Mouse (Mus musculus): ENCODE results near the gene Zfp597.
"Not testable (repeated sequence)": the region's sequence is repeated elsewhere in the genome, so short reads cannot be mapped to it uniquely, and the experiment has no call there.

The Zfp597 gene

DNA sequence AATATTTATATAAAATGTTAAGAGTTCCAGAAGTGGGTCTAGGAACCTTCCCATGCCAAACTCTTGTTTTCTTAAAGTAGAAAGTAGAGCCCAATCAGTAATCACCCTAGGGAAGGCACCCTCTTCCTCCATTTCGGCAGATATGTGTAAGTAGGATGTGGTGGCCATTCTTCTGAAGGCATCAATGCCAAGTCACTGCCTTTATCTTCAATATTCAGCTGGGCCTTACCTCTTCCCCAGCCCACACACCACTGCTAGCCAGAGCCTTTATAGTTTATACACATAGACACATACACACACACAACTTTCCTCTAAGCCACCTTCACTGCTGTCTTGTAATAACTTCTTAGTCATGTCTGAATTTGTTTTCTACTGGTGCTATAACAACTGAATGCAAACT is 28.6 kb downstream of the Zfp597 start:
- no peak for DNase-seq (ENCODE audit: low spot score in 2 of 2)

- DNase-seq (ENCODE audit: low spot score in 2 of 2): no peak
Observed at GRCm38 (mm10) chr16:3854437-3855182, 29.8 kb downstream of the Zfp597 start.

GRCm38 (mm10) chr16:3852586-3852985 is 31.8 kb downstream of the Zfp597 start:
- no peak for DNase-seq (ENCODE audit: low spot score in 2 of 2)

DNA sequence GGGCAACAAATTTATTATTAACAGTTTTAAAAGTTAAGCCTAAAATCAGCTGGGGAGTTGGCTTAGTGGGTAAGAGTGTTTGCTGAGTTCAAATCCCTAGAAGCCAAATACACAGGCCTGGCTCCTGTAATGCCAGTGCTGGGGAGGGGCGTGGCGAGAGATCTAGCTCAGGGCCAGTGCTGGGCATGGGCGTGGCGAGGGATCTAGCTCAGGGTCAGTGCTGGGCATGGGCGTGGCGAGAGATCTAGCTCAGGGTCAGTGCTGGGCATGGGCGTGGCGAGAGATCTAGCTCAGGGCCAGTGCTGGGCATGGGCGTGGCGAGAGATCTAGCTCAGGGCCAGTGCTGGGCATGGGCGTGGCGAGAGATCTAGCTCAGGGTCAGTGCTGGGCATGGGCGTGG is 33.1 kb downstream of the Zfp597 start:
- not testable (repeated sequence) for DNase-seq (ENCODE audit: low spot score in 2 of 2)

DNA sequence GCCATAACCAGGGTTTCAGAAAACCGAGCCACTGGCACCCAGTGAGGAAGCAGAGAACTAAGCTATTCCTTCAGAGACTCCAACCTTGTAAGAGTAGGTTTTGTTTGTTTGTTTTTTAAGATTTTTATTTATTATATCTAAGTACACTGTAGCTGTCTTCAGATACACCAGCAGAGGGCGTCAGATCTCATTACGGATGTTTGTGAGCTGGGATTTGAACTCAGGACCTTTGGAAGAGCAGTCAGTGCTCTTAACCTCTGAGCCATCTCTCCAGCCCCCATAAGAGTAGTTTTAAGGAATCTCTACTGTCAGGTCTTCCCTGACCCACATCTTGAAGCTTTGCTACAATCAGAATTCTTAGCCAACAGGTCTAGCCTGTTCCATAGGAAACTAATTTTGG is 35.9 kb downstream of the Zfp597 start:
- no peak for DNase-seq (ENCODE audit: low spot score in 2 of 2)

DNA sequence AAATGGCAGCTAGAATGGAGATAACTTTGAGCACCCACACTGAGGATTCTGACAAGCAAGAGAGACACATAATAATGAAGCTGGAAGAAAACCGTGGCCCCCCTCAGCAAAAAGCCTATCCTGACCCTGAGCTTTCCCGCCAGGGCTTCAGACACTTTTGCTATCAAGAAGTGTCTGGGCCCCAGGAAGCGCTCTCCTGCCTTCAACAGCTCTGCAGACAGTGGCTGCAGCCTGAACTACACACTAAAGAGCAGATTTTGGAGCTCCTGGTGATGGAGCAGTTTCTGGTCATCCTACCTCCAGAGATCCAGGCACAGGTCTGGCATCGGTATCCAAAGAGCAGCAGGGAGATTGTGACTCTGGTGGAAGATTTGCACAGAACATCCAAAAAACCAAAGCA is 36.5 kb downstream of the Zfp597 start:
- no peak for DNase-seq (ENCODE audit: low spot score in 2 of 2)

- peak; percentile 88 to 89 for DNase-seq (ENCODE audit: low spot score in 2 of 2)
Observed at GRCm38 (mm10) chr16:3846711-3847518, 37.4 kb downstream of the Zfp597 start, which contains the start of gene Zfp174. Gene Zfp174, plus strand, starts transcription at chr16:3847268.

GRCm38 (mm10) chr16:3843796-3844195 is 40.6 kb downstream of the Zfp597 start:
- no peak for DNase-seq (ENCODE audit: low spot score in 2 of 2)

DNA sequence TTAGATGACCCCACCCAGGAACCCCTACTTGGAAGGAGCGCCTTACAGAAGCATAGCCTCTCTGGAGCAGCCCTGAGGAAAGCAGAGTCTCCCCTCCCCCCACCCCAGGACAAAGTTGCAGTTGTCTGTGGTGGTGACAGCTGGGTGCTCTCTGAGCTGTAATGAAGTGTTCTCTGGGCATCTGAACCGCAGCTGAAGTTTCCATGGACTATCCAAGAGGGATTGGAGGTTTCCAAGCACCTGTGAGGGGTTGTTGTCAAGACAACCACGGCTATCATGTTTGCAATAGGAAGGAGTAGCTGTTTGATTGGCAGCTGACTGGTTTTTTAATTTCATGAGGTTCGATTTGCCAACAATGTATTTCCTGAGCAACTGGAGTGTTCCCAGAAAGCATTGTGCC is 41.4 kb downstream of the Zfp597 start:
- DNase-seq (ENCODE audit: low spot score in 2 of 2): no peak

- peak in 1 of 2 experiments; percentile 8 for DNase-seq (ENCODE audit: low spot score in 2 of 2)
Observed at GRCm38 (mm10) chr16:3839157-3839885, 45.0 kb downstream of the Zfp597 start.

DNA sequence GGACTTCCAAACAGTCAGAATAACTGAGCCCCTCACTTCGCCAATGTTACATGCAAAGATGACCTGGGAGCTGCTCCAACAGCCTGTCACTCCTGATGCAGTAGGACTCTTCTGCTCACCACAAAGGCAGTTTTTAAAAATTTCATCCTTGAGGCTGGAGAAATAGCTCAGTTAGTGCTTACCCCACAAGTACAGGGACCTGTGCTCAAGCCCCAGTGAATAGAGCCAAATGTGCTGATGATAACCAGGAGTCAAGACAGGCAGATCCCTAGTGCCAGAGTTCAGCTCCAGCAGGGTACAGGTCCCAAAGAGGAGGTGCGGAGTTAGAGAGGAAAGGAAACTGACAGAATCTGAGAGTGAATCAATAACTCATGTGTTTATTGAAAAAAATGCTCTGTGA is 48.9 kb downstream of the Zfp597 start:
- no peak for DNase-seq (ENCODE audit: low spot score in 2 of 2)

- DNase-seq (ENCODE audit: low spot score in 2 of 2): no peak
Observed at GRCm38 (mm10) chr16:3830588-3831109, 53.7 kb downstream of the Zfp597 start, which contains the start of gene Olfr15. Gene Olfr15, plus strand, starts transcription at chr16:3830878.

- no peak for DNase-seq (ENCODE audit: low spot score in 2 of 2)
Observed at GRCm38 (mm10) chr16:3829727-3830126, 54.6 kb downstream of the Zfp597 start.

- DNase-seq (ENCODE audit: low spot score in 2 of 2): no peak
Observed at GRCm38 (mm10) chr16:3828021-3828420, 56.3 kb downstream of the Zfp597 start.

GRCm38 (mm10) chr16:3820202-3820601 is 64.2 kb downstream of the Zfp597 start:
- no peak for DNase-seq (ENCODE audit: low spot score in 2 of 2)

DNA sequence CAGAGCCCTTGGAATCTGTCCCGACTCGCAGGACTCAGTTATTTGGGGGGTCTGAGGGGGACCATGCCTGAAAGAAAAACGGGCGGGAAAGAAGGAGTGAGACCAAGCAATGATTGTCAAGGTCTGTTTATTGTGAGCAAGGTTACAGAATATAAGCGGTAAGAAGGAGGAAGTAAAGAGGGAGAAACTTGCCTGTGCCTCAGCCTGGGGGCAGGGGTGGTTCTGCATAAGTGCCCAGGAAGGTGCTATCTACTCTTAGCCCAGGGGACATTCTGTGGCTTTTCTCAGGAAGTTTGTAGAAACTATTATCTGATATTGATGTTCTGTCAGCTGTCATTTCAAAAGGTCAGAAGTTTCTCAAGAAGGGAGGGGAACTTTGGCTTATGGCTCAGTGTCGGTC is 69.7 kb downstream of the Zfp597 start:
- peak; percentile 14 to 61 for DNase-seq (ENCODE audit: low spot score in 2 of 2)

Data from natural killer cell, adult 2 months (primary cell).